10 mouse cellular contexts compared by ENCODE assay signal in the genomic region with DNA sequence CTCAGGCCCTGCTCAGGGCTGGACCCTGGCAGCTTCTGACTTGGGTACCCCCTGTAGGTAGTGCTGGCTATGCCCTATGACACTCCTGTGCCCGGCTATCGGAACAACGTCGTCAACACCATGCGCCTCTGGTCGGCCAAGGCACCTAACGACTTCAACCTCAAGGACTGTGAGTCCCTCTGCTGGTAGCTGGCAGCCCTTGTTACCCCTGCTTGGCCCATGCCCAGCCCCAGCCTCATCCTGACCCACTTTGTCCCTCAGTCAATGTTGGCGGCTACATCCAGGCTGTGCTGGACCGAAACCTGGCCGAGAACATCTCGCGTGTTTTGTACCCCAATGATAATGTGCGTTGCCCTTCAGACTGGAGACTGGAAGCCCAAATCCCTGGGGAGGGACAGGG. TPM values are rescaled to one million over a fixed set of nuclear protein-coding genes. Genes with fewer than 3 reads are reported as not detected.
A peak's percentile ranks its signal among the peaks of the same experiment; 100 is the strongest.
DNase-seq lines count a peak whose midpoint lies in the region; ATAC-seq and TF ChIP-seq lines count a peak whose summit lies in the region.
"Had no signal": no experiment of that assay in that cellular context is flagged by ENCODE, and none has a peak within 500 bp of the region (broad histone marks: within the 10 kb centered on the region; RNA-seq: fewer than 3 reads in every experiment).

No protein-coding gene starts in this region.

- TF ChIP-seq CTCF in liver, embryonic 14.5 days (IDR thresholded peaks at IDR 0.05; ENCODE audit: low read depth): peak; percentile 24; the same call in 1 of the 2 replicates

- no peak overlapping the region for H3K27ac ChIP-seq in liver, embryonic 14.5 days
- H3K27ac ChIP-seq in liver, embryonic 11.5 days (ENCODE audit: low read depth, low read length): no peak overlapping the region
- H3K27ac ChIP-seq: limb, embryonic 12.5 days had no signal

- H3K9me3 ChIP-seq in liver, embryonic 14.5 days (ENCODE audit: control insufficient read depth, low read length): no peaks in the 10 kb centered on the region
- H3K9me3 ChIP-seq in liver, embryonic 11.5 days (ENCODE audit: control insufficient read depth, low read length): no peaks in the 10 kb centered on the region
- H3K9me3 ChIP-seq: limb, embryonic 12.5 days had no signal

- no peaks in the 10 kb centered on the region for H3K36me3 ChIP-seq in liver, embryonic 14.5 days (replicated peaks; ENCODE audit: control insufficient read depth, insufficient read depth, low read depth)
- 0 out of 2 replicates have a peak, but pooled peaks cover 2% of the 10 kb centered on the region for H3K36me3 ChIP-seq in liver, embryonic 11.5 days (ENCODE audit: control insufficient read depth, insufficient read depth, low read length)
- H3K36me3 ChIP-seq: limb, embryonic 12.5 days had no signal

- peaks cover 0 to 5% of the 10 kb centered on the region in 2 experiments; a peak in 2 of 4 replicates for H3K4me1 ChIP-seq in liver, embryonic 14.5 days (replicated peaks; ENCODE audit: control insufficient read depth in 2 of 2, insufficient read depth in 2 of 2, low read length in 1 of 2)
- H3K4me1 ChIP-seq in liver, embryonic 11.5 days (replicated peaks; ENCODE audit: control insufficient read depth, insufficient read depth, low read length): peaks cover 19% of the 10 kb centered on the region

- H3K4me3 ChIP-seq in liver, embryonic 14.5 days (ENCODE audit: insufficient read depth in 1 of 2, low read depth in 2 of 2, low read length in 2 of 2): no peak overlapping the region
- H3K4me3 ChIP-seq in liver, embryonic 11.5 days (ENCODE audit: low read depth, low read length): no peak overlapping the region
- H3K4me3 ChIP-seq: limb, embryonic 12.5 days had no signal

- intact Hi-C loops in heart, postnatal 14 days (cut with DNase I): no loop called here

- ATAC-seq in liver, embryonic 14.5 days (ENCODE audit: insufficient read depth): no peak
- ATAC-seq in liver, embryonic 11.5 days (replicated peaks; ENCODE audit: low FRiP score): no peak
- ATAC-seq in granulocyte monocyte progenitor cell, adult 5-6 weeks (replicated peaks; ENCODE audit: poor library complexity, severe bottlenecking): no peak

- peak; percentile 83 for DNase-seq in cerebellum, adult 11-12 months
- DNase-seq in cerebellum, postnatal 4 days (ENCODE audit: low spot score in 2 of 2): no peak
- no peak for DNase-seq in liver, embryonic 14.5 days (ENCODE audit: low read depth in 3 of 3, low spot score in 3 of 3)
- DNase-seq in liver, embryonic 11.5 days (ENCODE audit: low spot score): no peak
- DNase-seq in cerebellum, adult 8-10 months: peak; percentile 63
- peak; percentile 52 to 68 for DNase-seq in heart, postnatal 14 days
- no peak for DNase-seq in right cerebral cortex, postnatal 10 days (ENCODE audit: low spot score in 2 of 2)

- no peak overlapping the region for H3K4me2 ChIP-seq in liver, embryonic 14.5 days (ENCODE audit: low read depth)
- no peak overlapping the region for H3K4me2 ChIP-seq in liver, embryonic 11.5 days
- H3K4me2 ChIP-seq: limb, embryonic 12.5 days had no signal

- no peak for TF ChIP-seq EP300 in liver, embryonic 14.5 days (IDR thresholded peaks at IDR 0.05; ENCODE audit: low read depth)

- H3K9ac ChIP-seq in liver, embryonic 14.5 days (replicated peaks): no peak overlapping the region
- no peak overlapping the region for H3K9ac ChIP-seq in liver, embryonic 11.5 days (ENCODE audit: low read depth, low read length)
- H3K9ac ChIP-seq: limb, embryonic 12.5 days had no signal

- WGBS in liver, embryonic 14.5 days (ENCODE audit: insufficient replicate concordance): 77% methylated on average over 13 of the region's 13 CpGs
- WGBS in liver, embryonic 11.5 days: 83% methylated on average over 13 of the region's 13 CpGs

- no peaks in the 10 kb centered on the region for H3K27me3 ChIP-seq in liver, embryonic 14.5 days (ENCODE audit: control insufficient read depth, insufficient read depth, low read length)
- H3K27me3 ChIP-seq in liver, embryonic 11.5 days (replicated peaks; ENCODE audit: control insufficient read depth, insufficient read depth, low read length): peaks cover 2% of the 10 kb centered on the region; the same call in 1 of the 2 replicates

RNA-seq across cellular contexts. Expression of gene Pygm, which starts 3.8 kb away (rescaled TPM):
- polyA plus RNA-seq in liver, embryonic 14.5 days (2012; rRNA removed): 1.2 TPM in 2 replicates
- 1.2 and 1.3 TPM in 2 replicates for polyA plus RNA-seq in liver, embryonic 14.5 days (2014; fragmentation: Nextera tagmentation; extraction: Ambion mirVana)
- 1.4 and 4.3 TPM in 2 replicates for polyA plus RNA-seq in liver, embryonic 11.5 days (2014; fragmentation: Nextera tagmentation; extraction: Ambion mirVana)
- total RNA-seq in heart, postnatal 14 days (2021): 100 to 1,000 TPM; 824 to 866 TPM
- 0.92 and 6.9 TPM in 2 replicates for total RNA-seq in granulocyte monocyte progenitor cell, adult 5-6 weeks (2014; fragmentation: Nextera tagmentation)
- 0.41 TPM in 1 of 2 replicates, not detected in the other for total RNA-seq in granulocyte monocyte progenitor cell, adult 5-6 weeks (2017)

RNA-seq across cellular contexts. Expression of gene Rasgrp2, which starts 11.1 kb away (rescaled TPM):
- polyA plus RNA-seq in liver, embryonic 14.5 days (2012; rRNA removed): 64.1 and 74.5 TPM in 2 replicates
- polyA plus RNA-seq in liver, embryonic 14.5 days (2014; fragmentation: Nextera tagmentation; extraction: Ambion mirVana): 76.3 and 76.9 TPM in 2 replicates
- 97.6 and 105 TPM in 2 replicates for polyA plus RNA-seq in liver, embryonic 11.5 days (2014; fragmentation: Nextera tagmentation; extraction: Ambion mirVana)
- 10 to 100 TPM; 66.6 to 70.7 TPM for total RNA-seq in heart, postnatal 14 days (2021)
- total RNA-seq in granulocyte monocyte progenitor cell, adult 5-6 weeks (2014; fragmentation: Nextera tagmentation): 279 and 345 TPM in 2 replicates
- 308 and 310 TPM in 2 replicates for total RNA-seq in granulocyte monocyte progenitor cell, adult 5-6 weeks (2017)

RNA-seq across cellular contexts. Expression of gene Sf1, which starts 24.5 kb away (rescaled TPM):
- 57.4 and 60.9 TPM in 2 replicates for polyA plus RNA-seq in liver, embryonic 14.5 days (2012; rRNA removed)
- polyA plus RNA-seq in liver, embryonic 14.5 days (2014; fragmentation: Nextera tagmentation; extraction: Ambion mirVana): 57.9 and 65.0 TPM in 2 replicates
- 194 and 203 TPM in 2 replicates for polyA plus RNA-seq in liver, embryonic 11.5 days (2014; fragmentation: Nextera tagmentation; extraction: Ambion mirVana)
- total RNA-seq in heart, postnatal 14 days (2021): 100 to 1,000 TPM; 102 to 105 TPM
- 286 and 301 TPM in 2 replicates for total RNA-seq in granulocyte monocyte progenitor cell, adult 5-6 weeks (2014; fragmentation: Nextera tagmentation)
- 187 and 209 TPM in 2 replicates for total RNA-seq in granulocyte monocyte progenitor cell, adult 5-6 weeks (2017)

RNA-seq across cellular contexts. Expression of gene Nrxn2, which starts 30.5 kb away (rescaled TPM):
- polyA plus RNA-seq in liver, embryonic 14.5 days (2012; rRNA removed): 0.46 and 0.74 TPM in 2 replicates
- polyA plus RNA-seq in liver, embryonic 14.5 days (2014; fragmentation: Nextera tagmentation; extraction: Ambion mirVana): 0.27 and 0.47 TPM in 2 replicates
- polyA plus RNA-seq in liver, embryonic 11.5 days (2014; fragmentation: Nextera tagmentation; extraction: Ambion mirVana): 1.1 and 1.6 TPM in 2 replicates
- 1 to 10 TPM; 5.2 to 5.9 TPM for total RNA-seq in heart, postnatal 14 days (2021)
- total RNA-seq in granulocyte monocyte progenitor cell, adult 5-6 weeks (2014; fragmentation: Nextera tagmentation): not detected in 2 replicates
- total RNA-seq in granulocyte monocyte progenitor cell, adult 5-6 weeks (2017): not detected in 2 replicates
- total RNA-seq: monocyte, adult 5-6 weeks had no signal

RNA-seq across cellular contexts. Expression of gene Map4k2, which starts 47.1 kb away (rescaled TPM):
- 15.9 and 17.6 TPM in 2 replicates for polyA plus RNA-seq in liver, embryonic 14.5 days (2012; rRNA removed)
- polyA plus RNA-seq in liver, embryonic 14.5 days (2014; fragmentation: Nextera tagmentation; extraction: Ambion mirVana): 3.0 and 3.7 TPM in 2 replicates
- 12.9 and 14.2 TPM in 2 replicates for polyA plus RNA-seq in liver, embryonic 11.5 days (2014; fragmentation: Nextera tagmentation; extraction: Ambion mirVana)
- 10 to 100 TPM; 56.3 TPM for total RNA-seq in heart, postnatal 14 days (2021)
- total RNA-seq in granulocyte monocyte progenitor cell, adult 5-6 weeks (2014; fragmentation: Nextera tagmentation): 50.7 and 54.7 TPM in 2 replicates
- 26.1 and 30.6 TPM in 2 replicates for total RNA-seq in granulocyte monocyte progenitor cell, adult 5-6 weeks (2017)

Comparison
In these comparisons a context has a peak if more than half of its experiments do, and no peak if none do; other contexts are left out.
1. DNase-seq: peak in cerebellum, adult 11-12 months (single experiment), cerebellum, adult 8-10 months (single experiment) and heart, postnatal 14 days (2 of 2); none in cerebellum, postnatal 4 days (0 of 2), liver, embryonic 14.5 days (0 of 3), liver, embryonic 11.5 days (single experiment) and right cerebral cortex, postnatal 10 days (0 of 2).
2. RNA of gene Pygm, which starts 3.8 kb away (total RNA-seq): 824 to 866 TPM in heart, postnatal 14 days; 0.41 to 6.9 TPM in granulocyte monocyte progenitor cell, adult 5-6 weeks; every median in the first group is over 100 times any median in the second.